Mouse (Mus musculus): ENCODE measurements around the gene Abca7.

DNA sequence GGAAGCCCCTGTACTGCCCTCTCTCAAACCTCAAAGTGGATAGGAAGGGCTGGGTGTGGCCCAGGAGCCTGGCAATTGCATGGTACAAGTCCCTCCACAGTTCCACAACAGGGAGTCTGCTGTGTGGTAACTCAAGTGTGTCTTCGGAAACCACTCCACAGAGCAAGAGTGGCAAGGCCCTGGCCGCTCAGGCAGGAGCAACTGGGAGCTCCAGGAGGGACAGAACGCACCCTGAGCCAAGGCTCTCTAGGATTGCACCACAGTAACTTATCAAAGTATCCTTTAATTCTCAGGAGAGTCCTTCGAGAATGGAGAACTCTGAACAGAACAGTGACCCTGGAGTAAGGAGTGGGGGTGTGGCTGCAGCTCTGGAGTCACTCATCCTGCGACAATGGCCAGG lies 39.4 kb downstream of the Abca7 start:
- no peak for TF ChIP-seq CTCF (IDR thresholded peaks at IDR 0.05; ENCODE audit: borderline replicate concordance, control insufficient read depth, extremely low read depth, insufficient read depth, low read length, poor library complexity)
- TF ChIP-seq POLR2A (IDR thresholded peaks at IDR 0.05; ENCODE audit: control insufficient read depth, extremely low read depth, insufficient read depth, low read length, poor library complexity), result no peak
